Mouse (Mus musculus) heart, adult 2 months (tissue): Measurements from ENCODE around the gene Gm30083. TPM values are rescaled to one million over a fixed set of nuclear protein-coding genes. Genes with fewer than 3 reads are reported as not detected.

Experiments used
- DNase-seq, 2 experiments: peaks; one replicate each; pipeline ENCODE4 v3.0.0; 2021
- H3K27ac ChIP-seq: fragments of 200-600 bp; 2 replicates; pipeline ENCODE4 v1.8.1; 2022
- H3K27me3 ChIP-seq: fragments of 200-500 bp; 2 replicates; pipeline ENCODE4 v1.6.1; 2012; ENCODE audit warnings: mild to moderate bottlenecking, low read length, inconsistent platforms, mixed read lengths; ENCODE audit not compliant: control insufficient read depth, insufficient read depth
- H3K36me3 ChIP-seq: fragments of 200-500 bp; 2 replicates; pipeline ENCODE4 v1.6.1; 2012; ENCODE audit warnings: low read length, inconsistent platforms; ENCODE audit not compliant: control insufficient read depth, insufficient read depth
- H3K4me1 ChIP-seq: fragments of 200-500 bp; 2 replicates; pipeline ENCODE4 v1.6.1; 2011; ENCODE audit warnings: low read length; ENCODE audit not compliant: control insufficient read depth, insufficient read depth
- H3K4me3 ChIP-seq: fragments of 200-600 bp; 2 replicates; pipeline ENCODE4 v1.8.1; 2022
- H3K79me2 ChIP-seq: fragments of 200-500 bp; replicated peaks from 2 replicates; pipeline ENCODE4 v1.6.1; 2012; ENCODE audit warnings: mild to moderate bottlenecking, inconsistent platforms, low read length, moderate library complexity, mixed read lengths; ENCODE audit not compliant: control insufficient read depth, insufficient read depth
- H3K9ac ChIP-seq: fragments of 200-500 bp; 2 replicates; pipeline ENCODE4 v1.6.1; 2012; ENCODE audit warnings: low read depth, mild to moderate bottlenecking, control low read depth, inconsistent platforms, low read length, mixed read lengths
- CTCF ChIP-seq: fragments of 200-600 bp; IDR thresholded peaks from 2 replicates; pipeline ENCODE4 v1.8.1; 2022; ENCODE audit warnings: antibody characterized with exemption, mild to moderate bottlenecking, moderate library complexity
- EP300 ChIP-seq: fragments of 200-500 bp; IDR thresholded peaks from 2 replicates; pipeline ENCODE4 v1.6.1; 2011; ENCODE audit warnings: low read depth, low read length, control low read depth; ENCODE audit not compliant: insufficient read depth
- POLR2A ChIP-seq: fragments of 200-500 bp; IDR thresholded peaks from 2 replicates; pipeline ENCODE4 v1.6.1; 2011; ENCODE audit warnings: mild to moderate bottlenecking, low read depth, low read length, control low read depth; ENCODE audit not compliant: insufficient read depth
- WGBS: fragments of 180-500 bp; shearing (Covaris S2); methylation state at CpG from one replicate; pipeline ENCODE4 v1.1.7; 2018; 5-methylcytosine and 5-hydroxymethylcytosine counted together
- intact Hi-C: fragments of 180-260 bp; cut with DNase I; formaldehyde crosslinking; loops from one replicate; pipeline ENCODE4 v1.15.1; 2025
- long read RNA-seq: library from polyadenylated mRNA; stranded (forward); transcript quantifications from one replicate; pipeline ENCODE4 v2.0.0, GENCODE M21; 2021
- polyA plus RNA-seq: library from polyadenylated mRNA; depleted of rRNA; stranded (reverse); fragments of >200 nt; gene quantifications from 2 replicates; pipeline ENCODE4 v1.2.3, GENCODE M21; 2012; rRNA removed
- total RNA-seq, 2 experiments: library from RNA; stranded (reverse); gene quantifications; 2 replicates each; pipeline ENCODE4 v1.2.3; 2021

Gm30083 gene
- total RNA-seq (not detected), polyA plus RNA-seq (not detected in 2 replicates)
- long read RNA-seq: 0 reads

- intact Hi-C loops: no loop called here
- whole genome bisulfite sequencing: 74% methylated on average over 3 of the region's 3 CpGs
- H3K36me3 ChIP-seq: no peaks in the 10 kb centered on the region
- H3K79me2 ChIP-seq: no peaks in the 10 kb centered on the region
- no peak within 1 kb of the TSS for H3K4me3 ChIP-seq
- H3K4me1 ChIP-seq: no peaks in the 10 kb centered on the region
- no peak within 1 kb of the TSS for H3K27ac ChIP-seq
- no peak for DNase-seq
- no peak within 1 kb of the TSS for H3K9ac ChIP-seq
- no peak for TF ChIP-seq EP300
- no peak for TF ChIP-seq CTCF
- no peak for TF ChIP-seq POLR2A
- H3K27me3 ChIP-seq: no peaks in the 10 kb centered on the region
Measured at GRCm38 (mm10) chr14:34015063-34015462, at the start of gene Gm30083. Gm30083 (minus strand) TSS chr14:34015182.

GRCm38 (mm10) chr14:34052516-34052915, 37.5 kb upstream of the Gm30083 start, which contains the start of gene Antxrl:
Antxrl (plus strand) TSS chr14:34052707.
- Histone ChIP-seq H3K27me3 (no peaks in the 10 kb centered on the region), H3K79me2 (no peaks in the 10 kb centered on the region), H3K4me3 (no peak within 1 kb of the TSS), H3K9ac (no peak within 1 kb of the TSS), H3K27ac (no peak within 1 kb of the TSS), H3K36me3 (no peaks in the 10 kb centered on the region), H3K4me1 (no peaks in the 10 kb centered on the region)
- intact Hi-C loops: no loop called here
- no peak for TF ChIP-seq CTCF
- TF ChIP-seq EP300: no peak
- no peak for TF ChIP-seq POLR2A
- 85% methylated on average over 6 of the region's 6 CpGs for WGBS
- no peak for DNase-seq

GRCm38 (mm10) chr14:34050101-34050779, 35.3 kb upstream of the Gm30083 start:
- Histone ChIP-seq H3K9ac (no peak overlapping the region), H3K79me2 (no peaks in the 10 kb centered on the region), H3K27ac (no peak overlapping the region), H3K4me1 (no peaks in the 10 kb centered on the region), H3K4me3 (no peak overlapping the region), H3K36me3 (no peaks in the 10 kb centered on the region), H3K27me3 (no peaks in the 10 kb centered on the region)
- 57% methylated on average over 5 of the region's 5 CpGs for WGBS
- TF ChIP-seq POLR2A: no peak
- no peak for TF ChIP-seq EP300
- TF ChIP-seq CTCF: no peak
- DNase-seq: no peak
- intact Hi-C loops: no loop called here

- no peaks in the 10 kb centered on the region for H3K36me3 ChIP-seq
- H3K27me3 ChIP-seq: no peaks in the 10 kb centered on the region
- intact Hi-C loops: no loop called here
- WGBS: 42% methylated on average over 3 of the region's 3 CpGs
- TF ChIP-seq EP300 (no peak), POLR2A (no peak), CTCF (no peak)
- H3K4me1 ChIP-seq: no peaks in the 10 kb centered on the region
- H3K4me3 ChIP-seq: no peak overlapping the region
- no peak overlapping the region for H3K27ac ChIP-seq
- H3K79me2 ChIP-seq: no peaks in the 10 kb centered on the region
- no peak for DNase-seq
- no peak overlapping the region for H3K9ac ChIP-seq
Measured at GRCm38 (mm10) chr14:34043341-34043740, 28.4 kb upstream of the Gm30083 start.

- H3K4me3 ChIP-seq: no peak overlapping the region
- no peaks in the 10 kb centered on the region for H3K4me1 ChIP-seq
- TF ChIP-seq EP300 (no peak), POLR2A (no peak)
- 73% methylated on average over 4 of the region's 4 CpGs for WGBS
- H3K27me3 ChIP-seq: no peaks in the 10 kb centered on the region; the same call in 1 of the 2 replicates
- no peaks in the 10 kb centered on the region for H3K36me3 ChIP-seq
- intact Hi-C loops: no loop called here
- H3K79me2 ChIP-seq: no peaks in the 10 kb centered on the region
- H3K27ac ChIP-seq: no peak overlapping the region
- H3K9ac ChIP-seq: no peak overlapping the region
- no peak for DNase-seq
Measured at GRCm38 (mm10) chr14:34041241-34041640, 26.3 kb upstream of the Gm30083 start.

- no peak overlapping the region for H3K27ac ChIP-seq
- H3K4me3 ChIP-seq: no peak overlapping the region
- H3K79me2 ChIP-seq: no peaks in the 10 kb centered on the region
- DNase-seq: no peak
- 83% methylated on average over 8 of the region's 8 CpGs for WGBS
- no peaks in the 10 kb centered on the region for H3K4me1 ChIP-seq
- H3K36me3 ChIP-seq: no peaks in the 10 kb centered on the region
- H3K27me3 ChIP-seq: no peaks in the 10 kb centered on the region; the same call in 1 of the 2 replicates
- intact Hi-C loops: no loop called here
- H3K9ac ChIP-seq: no peak overlapping the region
- TF ChIP-seq CTCF (no peak), EP300 (no peak), POLR2A (no peak)
Measured at GRCm38 (mm10) chr14:34033841-34034610, 19.0 kb upstream of the Gm30083 start.
